Mouse (Mus musculus): ENCODE data around the gene Sult1d1. TPM values are rescaled to one million over a fixed set of nuclear protein-coding genes. Genes with fewer than 3 reads are reported as not detected.

Sult1d1 gene
- total and polyA plus RNA-seq, 3 experiments: 0.61 TPM; not detected in 2

DNA sequence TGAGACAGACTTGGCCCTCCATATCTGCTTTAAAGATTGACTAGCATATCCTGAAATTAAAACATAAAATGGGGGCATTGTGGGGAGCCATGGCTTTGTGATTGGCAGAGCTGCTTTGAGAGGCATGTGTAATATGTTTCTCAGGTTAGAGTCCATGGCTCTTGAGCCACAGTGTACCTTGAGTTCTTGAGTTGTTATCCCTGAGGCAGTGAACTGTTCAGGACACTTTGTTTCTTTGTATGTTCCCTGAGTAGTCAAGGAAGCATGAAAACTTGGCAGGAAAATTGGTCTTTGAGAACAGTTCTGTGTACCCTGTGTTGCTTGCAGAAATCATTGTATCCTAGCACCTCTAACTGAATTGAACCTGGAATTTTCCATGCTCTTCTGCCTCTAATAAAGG is 5.9 kb downstream of the Sult1d1 start:
- DNase-seq: no peak
- no peaks in the 10 kb centered on the region for H3K27me3 ChIP-seq (ENCODE audit: control insufficient read depth, insufficient read depth, low read length)
- H3K9ac ChIP-seq (ENCODE audit: low read depth, low read length): no peak overlapping the region
- TF ChIP-seq EP300 (IDR thresholded peaks at IDR 0.05; ENCODE audit: insufficient read depth, low read depth, low read length) (no peak), POLR2A (IDR thresholded peaks at IDR 0.05; ENCODE audit: insufficient read depth, low read depth, low read length) (no peak), CTCF (IDR thresholded peaks at IDR 0.05) (no peak)
- no peak overlapping the region for H3K27ac ChIP-seq
- no peaks in the 10 kb centered on the region for H3K36me3 ChIP-seq (ENCODE audit: control insufficient read depth, insufficient read depth, low read length)
- H3K4me1 ChIP-seq (ENCODE audit: control insufficient read depth, insufficient read depth, low read length): no peaks in the 10 kb centered on the region
- no peaks in the 10 kb centered on the region for H3K79me2 ChIP-seq (replicated peaks; ENCODE audit: control insufficient read depth, insufficient read depth, low read length)
- intact Hi-C loops (cut with DNase I): no loop called here
- no peak overlapping the region for H3K4me3 ChIP-seq

DNA sequence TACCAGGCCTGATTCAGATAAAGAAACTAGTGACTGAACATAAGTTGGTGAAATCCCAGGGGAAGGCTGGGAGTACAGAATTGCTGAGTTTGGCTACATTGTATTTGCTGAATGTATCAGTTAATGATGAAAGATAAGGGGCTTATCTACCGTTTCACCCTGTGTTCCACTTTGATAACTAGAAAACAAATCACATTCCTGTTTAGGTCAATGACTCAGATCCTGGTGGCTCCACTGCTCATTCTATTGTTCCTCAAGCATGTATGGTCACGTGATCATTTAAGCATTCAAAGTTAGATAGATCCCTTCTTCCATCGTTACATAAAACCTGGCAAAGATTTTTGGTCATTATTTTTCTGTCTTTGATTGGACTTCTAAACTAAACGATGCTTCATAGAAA is 6.3 kb downstream of the Sult1d1 start:
- Histone ChIP-seq H3K27ac (no peak overlapping the region), H3K4me1 (ENCODE audit: control insufficient read depth, insufficient read depth, low read length) (no peaks in the 10 kb centered on the region), H3K27me3 (ENCODE audit: control insufficient read depth, insufficient read depth, low read length) (no peaks in the 10 kb centered on the region), H3K79me2 (replicated peaks; ENCODE audit: control insufficient read depth, insufficient read depth, low read length) (no peaks in the 10 kb centered on the region), H3K36me3 (ENCODE audit: control insufficient read depth, insufficient read depth, low read length) (no peaks in the 10 kb centered on the region), H3K9ac (ENCODE audit: low read depth, low read length) (no peak overlapping the region), H3K4me3 (no peak overlapping the region)
- WGBS: 39% methylated on average over 4 of the region's 4 CpGs
- no peak for DNase-seq
- TF ChIP-seq POLR2A (IDR thresholded peaks at IDR 0.05; ENCODE audit: insufficient read depth, low read depth, low read length): no peak
- no peak for TF ChIP-seq EP300 (IDR thresholded peaks at IDR 0.05; ENCODE audit: insufficient read depth, low read depth, low read length)
- no peak for TF ChIP-seq CTCF (IDR thresholded peaks at IDR 0.05)
- intact Hi-C loops (cut with DNase I): no loop called here

GRCm38 (mm10) chr5:87560145-87560544 is 8.7 kb downstream of the Sult1d1 start:
- no peak overlapping the region for H3K9ac ChIP-seq (ENCODE audit: low read depth, low read length)
- no peak for DNase-seq
- H3K4me3 ChIP-seq: no peak overlapping the region
- TF ChIP-seq EP300 (IDR thresholded peaks at IDR 0.05; ENCODE audit: insufficient read depth, low read depth, low read length): no peak
- no peak for TF ChIP-seq CTCF (IDR thresholded peaks at IDR 0.05)
- no peak for TF ChIP-seq POLR2A (IDR thresholded peaks at IDR 0.05; ENCODE audit: insufficient read depth, low read depth, low read length)
- WGBS: 64% methylated on average over 5 of the region's 5 CpGs
- no peaks in the 10 kb centered on the region for H3K4me1 ChIP-seq (ENCODE audit: control insufficient read depth, insufficient read depth, low read length)
- intact Hi-C loops (cut with DNase I): no loop called here
- H3K27me3 ChIP-seq (ENCODE audit: control insufficient read depth, insufficient read depth, low read length): no peaks in the 10 kb centered on the region
- no peaks in the 10 kb centered on the region for H3K36me3 ChIP-seq (ENCODE audit: control insufficient read depth, insufficient read depth, low read length)
- no peaks in the 10 kb centered on the region for H3K79me2 ChIP-seq (replicated peaks; ENCODE audit: control insufficient read depth, insufficient read depth, low read length)
- H3K27ac ChIP-seq: no peak overlapping the region

DNA sequence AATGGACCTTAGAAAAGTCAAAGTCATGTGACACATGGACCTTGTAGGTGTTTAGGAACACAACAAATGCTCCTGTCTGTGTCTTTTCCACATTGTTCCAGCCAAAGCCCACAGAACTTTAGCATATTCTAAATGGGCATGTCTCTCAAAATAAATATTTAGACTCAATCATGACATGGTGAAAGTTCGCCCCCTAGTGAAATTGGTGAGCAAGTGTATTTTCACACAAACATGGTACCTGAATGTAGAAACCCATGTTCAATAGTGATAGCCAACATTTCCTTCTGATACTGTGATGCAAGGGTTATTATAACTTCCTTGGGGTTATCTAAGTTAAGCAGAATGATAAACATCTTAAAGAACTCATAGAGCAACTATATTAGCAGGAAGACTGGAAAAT is 17.9 kb downstream of the Sult1d1 start:
- TF ChIP-seq CTCF (IDR thresholded peaks at IDR 0.05) (0 out of 2 replicates have a peak, but pooled peaks have one; percentile 5), POLR2A (IDR thresholded peaks at IDR 0.05; ENCODE audit: insufficient read depth, low read depth, low read length) (no peak), EP300 (IDR thresholded peaks at IDR 0.05; ENCODE audit: insufficient read depth, low read depth, low read length) (no peak)
- Histone ChIP-seq H3K4me3 (no peak overlapping the region), H3K27ac (no peak overlapping the region), H3K36me3 (ENCODE audit: control insufficient read depth, insufficient read depth, low read length) (no peaks in the 10 kb centered on the region), H3K27me3 (ENCODE audit: control insufficient read depth, insufficient read depth, low read length) (no peaks in the 10 kb centered on the region), H3K4me1 (ENCODE audit: control insufficient read depth, insufficient read depth, low read length) (no peaks in the 10 kb centered on the region), H3K79me2 (replicated peaks; ENCODE audit: control insufficient read depth, insufficient read depth, low read length) (no peaks in the 10 kb centered on the region), H3K9ac (ENCODE audit: low read depth, low read length) (no peak overlapping the region)
- no peak for DNase-seq
- intact Hi-C loops (cut with DNase I): no loop called here
- WGBS: 14% methylated on average over 1 of the region's 1 CpGs

GRCm38 (mm10) chr5:87538111-87538510 is 30.7 kb downstream of the Sult1d1 start, which contains the start of gene Sult1b1:
TSS of gene Sult1b1 (minus strand) at chr5:87538195.
- 88% methylated on average over 2 of the region's 2 CpGs for WGBS
- Histone ChIP-seq H3K4me3 (no peak within 1 kb of the TSS), H3K27ac (no peak within 1 kb of the TSS), H3K27me3 (ENCODE audit: control insufficient read depth, insufficient read depth, low read length) (no peaks in the 10 kb centered on the region), H3K79me2 (replicated peaks; ENCODE audit: control insufficient read depth, insufficient read depth, low read length) (no peaks in the 10 kb centered on the region), H3K36me3 (ENCODE audit: control insufficient read depth, insufficient read depth, low read length) (no peaks in the 10 kb centered on the region), H3K9ac (ENCODE audit: low read depth, low read length) (no peak within 1 kb of the TSS), H3K4me1 (ENCODE audit: control insufficient read depth, insufficient read depth, low read length) (no peaks in the 10 kb centered on the region)
- DNase-seq: no peak
- no peak for TF ChIP-seq EP300 (IDR thresholded peaks at IDR 0.05; ENCODE audit: insufficient read depth, low read depth, low read length)
- no peak for TF ChIP-seq CTCF (IDR thresholded peaks at IDR 0.05)
- no peak for TF ChIP-seq POLR2A (IDR thresholded peaks at IDR 0.05; ENCODE audit: insufficient read depth, low read depth, low read length)
- intact Hi-C loops (cut with DNase I): no loop called here

- H3K79me2 ChIP-seq (replicated peaks; ENCODE audit: control insufficient read depth, insufficient read depth, low read length): no peaks in the 10 kb centered on the region
- intact Hi-C loops (cut with DNase I): no loop called here
- no peak for TF ChIP-seq EP300 (IDR thresholded peaks at IDR 0.05; ENCODE audit: insufficient read depth, low read depth, low read length)
- no peak for TF ChIP-seq POLR2A (IDR thresholded peaks at IDR 0.05; ENCODE audit: insufficient read depth, low read depth, low read length)
- TF ChIP-seq CTCF (IDR thresholded peaks at IDR 0.05): no peak
- WGBS: 76% methylated on average over 4 of the region's 4 CpGs
- DNase-seq: no peak
- no peaks in the 10 kb centered on the region for H3K27me3 ChIP-seq (ENCODE audit: control insufficient read depth, insufficient read depth, low read length)
- H3K4me3 ChIP-seq: no peak overlapping the region
- no peaks in the 10 kb centered on the region for H3K4me1 ChIP-seq (ENCODE audit: control insufficient read depth, insufficient read depth, low read length)
- no peak overlapping the region for H3K27ac ChIP-seq
- no peak overlapping the region for H3K9ac ChIP-seq (ENCODE audit: low read depth, low read length)
- no peaks in the 10 kb centered on the region for H3K36me3 ChIP-seq (ENCODE audit: control insufficient read depth, insufficient read depth, low read length)
Observed at GRCm38 (mm10) chr5:87535994-87536644, 32.7 kb downstream of the Sult1d1 start.
